Mouse (Mus musculus): ENCODE measurements around the gene Nr1d1.

Gene Nr1d1

GRCm38 (mm10) chr11:98769007-98769954 lies 5.9 kb downstream of the Nr1d1 start:
- DNase-seq, result peak; percentile 15

- peak; percentile 21 for DNase-seq
Observed at GRCm38 (mm10) chr11:98768127-98769006, 6.8 kb downstream of the Nr1d1 start.

- no peak for DNase-seq
Observed at GRCm38 (mm10) chr11:98767713-98768112, 7.4 kb downstream of the Nr1d1 start.

- peak; percentile 68 for DNase-seq
Observed at GRCm38 (mm10) chr11:98767276-98767675, 7.9 kb downstream of the Nr1d1 start.

- peak; percentile 52 for DNase-seq
Observed at GRCm38 (mm10) chr11:98766816-98767215, 8.3 kb downstream of the Nr1d1 start.

GRCm38 (mm10) chr11:98766346-98766745 lies 8.8 kb downstream of the Nr1d1 start:
- DNase-seq, result no peak

- peak; percentile 25 for DNase-seq
Observed at GRCm38 (mm10) chr11:98765421-98766309, 9.5 kb downstream of the Nr1d1 start.

GRCm38 (mm10) chr11:98764746-98765145 lies 10.4 kb downstream of the Nr1d1 start:
- no peak for DNase-seq

- no peak for DNase-seq
Observed at GRCm38 (mm10) chr11:98764091-98764490, 11.0 kb downstream of the Nr1d1 start.

- peak; percentile 14 for DNase-seq
Observed at GRCm38 (mm10) chr11:98763502-98763861, 11.7 kb downstream of the Nr1d1 start.

- DNase-seq, result peak; percentile 90
Observed at GRCm38 (mm10) chr11:98762756-98763501, 12.2 kb downstream of the Nr1d1 start.

- no peak for DNase-seq
Observed at GRCm38 (mm10) chr11:98761939-98762338, 13.2 kb downstream of the Nr1d1 start.

GRCm38 (mm10) chr11:98756711-98757110 lies 18.4 kb downstream of the Nr1d1 start:
- DNase-seq, result no peak

GRCm38 (mm10) chr11:98755726-98756380 lies 19.3 kb downstream of the Nr1d1 start:
- no peak for DNase-seq

GRCm38 (mm10) chr11:98754621-98755181 lies 20.4 kb downstream of the Nr1d1 start:
- peak; percentile 81 for DNase-seq

- peak; percentile 61 for DNase-seq
Observed at GRCm38 (mm10) chr11:98754151-98754620, 20.9 kb downstream of the Nr1d1 start.

GRCm38 (mm10) chr11:98753264-98753663 lies 21.9 kb downstream of the Nr1d1 start:
- no peak for DNase-seq

GRCm38 (mm10) chr11:98752562-98753140 lies 22.5 kb downstream of the Nr1d1 start:
- DNase-seq, result no peak

- DNase-seq, result no peak
Observed at GRCm38 (mm10) chr11:98751221-98751782, 23.8 kb downstream of the Nr1d1 start.

Data from lung, postnatal 36 days (tissue).